Mouse (Mus musculus) heart, embryonic 15.5 days (tissue): Measurements from ENCODE around the gene Rab7b. TPM values are rescaled to one million over a fixed set of nuclear protein-coding genes. Genes with fewer than 3 reads are reported as not detected.

ENCODE experiments used
- ATAC-seq: fragments of 200-750 bp; cut with Nextera tagmentation; replicated peaks from 2 replicates; pipeline ENCODE4 v1.8.0; 2017; ENCODE audit warnings: low read depth, moderate TSS enrichment; ENCODE audit not compliant: insufficient number of reproducible peaks, insufficient read depth, low FRiP score
- H3K27ac ChIP-seq: fragments of 300-500 bp; sonication (generic); 2 replicates; pipeline ENCODE4 v1.5.1; 2015; ENCODE audit warnings: mild to moderate bottlenecking, inconsistent platforms
- H3K27me3 ChIP-seq: fragments of 300-500 bp; sonication (generic); 2 replicates; pipeline ENCODE4 v1.6.1; 2015; ENCODE audit warnings: inconsistent platforms
- H3K36me3 ChIP-seq: fragments of 300-500 bp; sonication (generic); 2 replicates; pipeline ENCODE4 v1.6.1; 2015; ENCODE audit warnings: mild to moderate bottlenecking, inconsistent platforms
- H3K4me1 ChIP-seq: fragments of 300-500 bp; sonication (generic); replicated peaks from 2 replicates; pipeline ENCODE4 v1.6.1; 2015; ENCODE audit warnings: inconsistent platforms
- H3K4me2 ChIP-seq: fragments of 300-500 bp; sonication (generic); 2 replicates; pipeline ENCODE4 v1.6.1; 2015; ENCODE audit warnings: inconsistent platforms, mild to moderate bottlenecking, moderate library complexity
- H3K4me3 ChIP-seq: fragments of 300-500 bp; sonication (generic); 2 replicates; pipeline ENCODE4 v1.5.1; 2015; ENCODE audit warnings: mild to moderate bottlenecking, inconsistent platforms
- H3K9ac ChIP-seq: fragments of 300-500 bp; sonication (generic); 2 replicates; pipeline ENCODE4 v1.6.1; 2015; ENCODE audit warnings: mild to moderate bottlenecking, inconsistent platforms
- H3K9me3 ChIP-seq: fragments of 300-500 bp; sonication (generic); replicated peaks from 2 replicates; pipeline ENCODE4 v1.6.1; 2016; ENCODE audit warnings: inconsistent platforms
- WGBS: fragments of 180-500 bp; shearing (Covaris S2); methylation state at CpG from one replicate; pipeline ENCODE4 v1.1.7; 2015; ENCODE audit warnings: mixed read lengths; 5-methylcytosine and 5-hydroxymethylcytosine counted together
- polyA plus RNA-seq: library from polyadenylated mRNA; unstranded; fragments of >200 nt; fragmentation: Nextera tagmentation; extraction: Ambion mirVana; gene quantifications from 2 replicates; pipeline ENCODE4 v1.2.1, GENCODE M21; 2015

Gene Rab7b
- polyA plus RNA-seq, 1 experiment from 2014 or later, result 3.3 TPM

GRCm38 (mm10) chr1:131696325-131696724 lies 7.8 kb downstream of the Rab7b start:
- Histone ChIP-seq H3K9me3 (no peaks in the 10 kb centered on the region), H3K27ac (no peak overlapping the region), H3K27me3 (no peaks in the 10 kb centered on the region), H3K4me1 (peaks cover 5% of the 10 kb centered on the region), H3K4me3 (no peak overlapping the region), H3K9ac (no peak overlapping the region), H3K36me3 (no peaks in the 10 kb centered on the region), H3K4me2 (no peak overlapping the region)
- WGBS, result 32% methylated on average over 4 of the region's 4 CpGs
- ATAC-seq, result no peak

GRCm38 (mm10) chr1:131698770-131699169 lies 10.3 kb downstream of the Rab7b start:
- Histone ChIP-seq H3K4me3 (no peak overlapping the region), H3K9ac (no peak overlapping the region), H3K27me3 (no peaks in the 10 kb centered on the region), H3K4me2 (no peak overlapping the region), H3K27ac (no peak overlapping the region), H3K36me3 (no peaks in the 10 kb centered on the region), H3K9me3 (no peaks in the 10 kb centered on the region), H3K4me1 (peaks cover 12% of the 10 kb centered on the region)
- ATAC-seq, result no peak
- 88% methylated on average over 3 of the region's 3 CpGs for WGBS

DNA sequence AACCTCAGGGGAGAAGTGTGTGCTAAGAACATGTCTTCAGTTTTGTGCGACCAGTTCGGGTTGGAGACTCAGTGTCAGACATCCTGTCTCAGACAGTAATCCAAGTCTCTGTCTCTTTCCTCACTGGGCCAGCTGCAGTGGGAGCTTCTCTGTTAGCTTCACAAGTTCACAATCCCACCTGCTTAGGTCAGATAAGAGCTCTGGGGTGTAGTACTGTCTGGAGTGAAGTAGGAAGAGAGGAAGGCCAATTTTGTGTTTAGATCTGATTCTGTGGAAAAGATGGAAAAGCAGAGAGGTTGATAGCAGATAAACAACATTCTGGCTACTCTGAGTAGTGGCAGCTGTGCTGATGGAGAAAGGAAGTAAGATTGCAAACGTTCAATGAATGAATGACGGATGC lies 11.1 kb downstream of the Rab7b start:
- Histone ChIP-seq H3K36me3 (no peaks in the 10 kb centered on the region), H3K4me3 (no peak overlapping the region), H3K9ac (no peak overlapping the region), H3K4me1 (peaks cover 14% of the 10 kb centered on the region), H3K27me3 (no peaks in the 10 kb centered on the region), H3K4me2 (no peak overlapping the region), H3K9me3 (no peaks in the 10 kb centered on the region), H3K27ac (no peak overlapping the region)
- WGBS, result 63% methylated on average over 4 of the region's 4 CpGs
- ATAC-seq, result no peak

GRCm38 (mm10) chr1:131700447-131700846 lies 12.0 kb downstream of the Rab7b start:
- ATAC-seq, result no peak
- Histone ChIP-seq H3K27ac (no peak overlapping the region), H3K9me3 (no peaks in the 10 kb centered on the region), H3K36me3 (no peaks in the 10 kb centered on the region), H3K4me1 (peaks cover 14% of the 10 kb centered on the region), H3K4me3 (no peak overlapping the region), H3K27me3 (no peaks in the 10 kb centered on the region), H3K4me2 (no peak overlapping the region), H3K9ac (no peak overlapping the region)
- 65% methylated on average over 5 of the region's 5 CpGs for whole genome bisulfite sequencing

DNA sequence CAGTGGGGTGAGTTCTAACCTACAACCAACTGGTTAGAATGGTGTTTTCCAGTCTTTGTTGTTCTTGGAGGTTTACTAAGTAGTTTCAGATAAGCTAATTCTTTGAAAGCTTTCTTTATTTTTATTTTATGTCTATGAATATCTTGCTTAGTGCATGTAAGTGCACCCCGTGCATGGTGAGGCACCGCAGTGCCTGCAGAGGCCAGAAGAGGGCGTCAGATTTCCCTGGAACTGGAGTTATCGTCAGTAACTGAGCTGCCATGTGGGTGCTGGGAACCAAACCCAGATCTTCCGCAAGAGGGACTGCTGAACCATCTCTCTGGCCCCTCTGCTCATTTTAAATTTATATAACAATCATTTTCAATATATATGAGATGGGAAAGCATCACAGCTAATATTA lies 12.9 kb downstream of the Rab7b start:
- no peak overlapping the region for H3K4me3 ChIP-seq
- peaks cover 13% of the 10 kb centered on the region for H3K4me1 ChIP-seq
- no peaks in the 10 kb centered on the region for H3K36me3 ChIP-seq
- H3K9me3 ChIP-seq, result no peaks in the 10 kb centered on the region
- 85% methylated on average over 5 of the region's 5 CpGs for WGBS
- no peak for ATAC-seq
- no peaks in the 10 kb centered on the region for H3K27me3 ChIP-seq
- H3K9ac ChIP-seq, result no peak overlapping the region
- no peak overlapping the region for H3K4me2 ChIP-seq
- no peak overlapping the region for H3K27ac ChIP-seq

GRCm38 (mm10) chr1:131702094-131702766 lies 13.7 kb downstream of the Rab7b start:
- Histone ChIP-seq H3K9me3 (no peaks in the 10 kb centered on the region), H3K9ac (no peak overlapping the region), H3K4me1 (peaks cover 9% of the 10 kb centered on the region), H3K27me3 (no peaks in the 10 kb centered on the region), H3K27ac (0 out of 2 replicates have a peak overlapping the region, but pooled peaks have one; percentile 14), H3K4me3 (no peak overlapping the region), H3K4me2 (peak overlapping the region; percentile 43), H3K36me3 (no peaks in the 10 kb centered on the region)
- peak; percentile 42; the same call in 1 of the 2 replicates for ATAC-seq
- 22% methylated on average over 8 of the region's 8 CpGs for WGBS

DNA sequence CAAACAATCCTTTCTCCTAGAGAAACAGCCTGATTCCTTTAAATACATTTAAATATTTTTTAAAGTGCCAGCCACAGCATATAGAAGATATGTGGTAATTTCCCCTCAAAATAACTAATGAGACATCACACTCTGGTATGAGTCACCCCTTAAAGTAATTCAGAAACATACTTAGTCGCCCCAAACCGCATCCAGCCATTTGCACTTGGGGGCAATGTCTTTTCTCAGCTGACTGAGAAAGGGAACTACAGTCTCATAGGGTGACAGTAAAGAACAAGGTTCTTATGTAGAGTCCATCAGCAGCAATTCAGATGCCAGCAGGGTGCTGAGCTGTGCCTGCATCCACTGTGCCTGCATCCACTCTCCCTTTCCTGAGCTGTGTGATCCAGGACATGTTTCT lies 15.0 kb downstream of the Rab7b start:
- no peaks in the 10 kb centered on the region for H3K36me3 ChIP-seq
- 84% methylated on average over 2 of the region's 2 CpGs for WGBS
- H3K4me2 ChIP-seq, result no peak overlapping the region
- H3K4me1 ChIP-seq, result peaks cover 9% of the 10 kb centered on the region
- no peaks in the 10 kb centered on the region for H3K9me3 ChIP-seq
- H3K27me3 ChIP-seq, result no peaks in the 10 kb centered on the region
- no peak overlapping the region for H3K27ac ChIP-seq
- no peak overlapping the region for H3K4me3 ChIP-seq
- no peak overlapping the region for H3K9ac ChIP-seq
- no peak for ATAC-seq

DNA sequence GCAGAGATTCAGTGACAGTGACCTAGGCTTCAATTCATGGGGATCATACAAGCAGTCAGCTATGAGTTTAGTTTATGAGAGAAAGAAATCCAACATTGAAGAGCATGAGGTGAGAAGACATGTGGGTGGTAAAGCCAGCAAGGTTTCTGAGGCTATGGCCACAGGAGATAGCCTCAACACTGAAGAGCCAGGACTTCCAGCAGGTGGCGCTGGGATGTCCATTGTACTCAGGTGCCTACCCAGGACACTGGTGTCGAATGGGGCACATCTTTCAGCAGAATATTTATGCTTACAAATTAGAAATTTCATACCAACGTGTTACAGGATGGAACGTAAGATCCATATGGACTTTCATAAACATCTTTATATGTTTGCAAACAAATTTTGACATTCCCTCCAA lies 19.8 kb downstream of the Rab7b start:
- H3K27me3 ChIP-seq, result no peaks in the 10 kb centered on the region
- H3K36me3 ChIP-seq, result no peaks in the 10 kb centered on the region
- ATAC-seq, result no peak
- H3K9ac ChIP-seq, result no peak overlapping the region
- 0 out of 2 replicates have a peak, but pooled peaks cover 2% of the 10 kb centered on the region for H3K4me1 ChIP-seq
- H3K4me3 ChIP-seq, result no peak overlapping the region
- no peak overlapping the region for H3K27ac ChIP-seq
- H3K4me2 ChIP-seq, result no peak overlapping the region
- WGBS, result 24% methylated on average over 4 of the region's 4 CpGs
- no peaks in the 10 kb centered on the region for H3K9me3 ChIP-seq

DNA sequence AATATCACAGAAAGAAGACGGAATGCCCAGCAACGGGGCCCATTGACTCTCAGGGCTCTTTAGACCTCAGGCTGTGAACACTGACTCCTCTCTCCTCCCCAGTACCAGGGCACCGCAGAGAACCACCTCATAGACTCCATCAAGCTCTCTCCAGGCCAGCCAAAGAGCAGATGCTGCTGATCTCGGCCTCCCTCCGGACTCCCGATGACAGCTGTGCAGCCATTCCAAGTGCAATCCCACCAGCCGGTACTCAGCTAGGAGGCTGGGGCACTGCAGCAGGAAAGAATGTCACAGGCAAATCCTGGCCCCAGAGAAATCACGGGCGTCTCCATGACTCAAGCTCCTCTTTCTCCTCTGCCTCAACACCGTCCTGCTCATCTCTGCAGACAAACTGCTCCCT lies 23.0 kb downstream of the Rab7b start:
- H3K4me1 ChIP-seq, result peaks cover 11% of the 10 kb centered on the region
- no peaks in the 10 kb centered on the region for H3K36me3 ChIP-seq
- H3K4me3 ChIP-seq, result no peak overlapping the region
- no peak overlapping the region for H3K9ac ChIP-seq
- 66% methylated on average over 10 of the region's 10 CpGs for WGBS
- no peaks in the 10 kb centered on the region for H3K9me3 ChIP-seq
- no peaks in the 10 kb centered on the region for H3K27me3 ChIP-seq
- no peak overlapping the region for H3K27ac ChIP-seq
- ATAC-seq, result no peak
- no peak overlapping the region for H3K4me2 ChIP-seq

DNA sequence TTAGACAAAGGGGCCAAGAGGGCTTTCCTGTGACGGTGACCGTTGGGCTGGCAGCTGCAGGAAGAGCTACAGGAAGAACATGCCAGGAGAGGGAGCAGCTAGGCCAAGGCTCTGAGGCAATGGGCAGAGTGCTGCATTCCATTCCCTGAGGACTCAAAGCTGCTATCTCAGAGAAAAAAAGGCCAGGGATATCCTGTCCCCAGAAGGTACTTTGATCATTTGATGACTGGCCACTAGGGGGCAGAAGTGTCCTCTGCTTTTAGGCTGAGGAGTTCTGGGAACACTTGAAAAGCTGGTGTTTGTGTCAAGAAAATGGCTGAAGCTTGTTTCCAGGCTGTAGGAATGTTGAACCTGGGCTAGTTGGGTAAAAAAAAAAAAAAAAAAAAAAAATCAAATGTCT lies 23.9 kb downstream of the Rab7b start:
- Histone ChIP-seq H3K4me2 (no peak overlapping the region), H3K4me1 (peaks cover 11% of the 10 kb centered on the region), H3K27me3 (no peaks in the 10 kb centered on the region), H3K4me3 (no peak overlapping the region), H3K36me3 (no peaks in the 10 kb centered on the region), H3K27ac (no peak overlapping the region), H3K9me3 (no peaks in the 10 kb centered on the region), H3K9ac (no peak overlapping the region)
- peak; percentile 59; the same call in 1 of the 2 replicates for ATAC-seq
- 19% methylated on average over 2 of the region's 2 CpGs for WGBS

GRCm38 (mm10) chr1:131714388-131715337 lies 26.2 kb downstream of the Rab7b start:
- H3K27me3 ChIP-seq, result no peaks in the 10 kb centered on the region
- 56% methylated on average over 20 of the region's 20 CpGs for WGBS
- H3K4me3 ChIP-seq, result no peak overlapping the region
- ATAC-seq, result no peak
- H3K9ac ChIP-seq, result no peak overlapping the region; the same call in 1 of the 2 replicates
- H3K27ac ChIP-seq, result no peak overlapping the region
- no peak overlapping the region for H3K4me2 ChIP-seq
- no peaks in the 10 kb centered on the region for H3K9me3 ChIP-seq
- peaks cover 11% of the 10 kb centered on the region for H3K4me1 ChIP-seq
- H3K36me3 ChIP-seq, result no peaks in the 10 kb centered on the region
